Mouse (Mus musculus): ENCODE data around the gene Mak. TPM values are rescaled to one million over a fixed set of nuclear protein-coding genes. Genes with fewer than 3 reads are reported as not detected.

Gene Mak
- total RNA-seq (2021): 1 to 10 TPM; 1.0 to 1.3 TPM
- long read RNA-seq: 0 reads

DNA sequence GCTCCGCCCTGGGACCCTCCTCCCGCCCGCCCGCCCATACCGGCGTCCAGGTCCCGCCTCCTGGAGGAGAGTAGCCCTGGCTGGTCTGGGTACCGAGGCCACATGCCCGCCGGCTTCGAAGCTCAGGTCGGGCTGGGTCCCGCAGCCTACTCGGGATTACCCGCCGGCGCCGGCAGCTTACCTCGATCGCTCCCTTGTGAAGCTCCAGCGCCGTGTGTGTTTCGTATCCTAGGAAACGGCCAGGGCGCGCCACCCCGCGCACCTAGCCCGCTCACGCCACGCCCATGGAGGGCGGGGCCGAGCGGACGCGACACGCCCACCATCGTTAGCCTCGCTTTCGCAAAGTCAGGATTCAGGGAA lies at the start of gene Mak:
TSS of gene Mak (minus strand) at position 286 of the 360 bp plus-strand sequence.
- peak; percentile 51 to 65 for DNase-seq (ENCODE audit: low spot score in 2 of 2)

DNA sequence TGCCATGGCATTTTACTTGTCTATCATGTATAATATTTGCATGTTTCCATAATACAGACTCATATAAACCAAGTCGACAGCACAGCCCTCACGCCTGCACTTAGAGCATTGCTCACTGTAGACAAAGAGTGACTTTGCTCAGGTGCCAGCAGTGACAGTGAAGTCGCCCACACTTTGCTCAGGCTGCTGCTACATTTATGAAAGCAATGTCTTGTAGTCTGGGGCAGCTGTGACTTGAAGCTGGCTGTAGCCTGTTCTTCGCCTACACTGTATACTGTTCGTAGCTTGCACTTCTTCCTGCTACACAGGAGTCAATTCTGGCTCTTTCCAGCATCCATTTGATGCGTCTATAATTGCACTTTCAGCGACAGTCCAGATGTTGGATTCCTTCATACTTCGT lies 49.6 kb upstream of the Mak start:
- peak in 1 of 2 experiments; percentile 9 for DNase-seq (ENCODE audit: low spot score in 2 of 2)

DNA sequence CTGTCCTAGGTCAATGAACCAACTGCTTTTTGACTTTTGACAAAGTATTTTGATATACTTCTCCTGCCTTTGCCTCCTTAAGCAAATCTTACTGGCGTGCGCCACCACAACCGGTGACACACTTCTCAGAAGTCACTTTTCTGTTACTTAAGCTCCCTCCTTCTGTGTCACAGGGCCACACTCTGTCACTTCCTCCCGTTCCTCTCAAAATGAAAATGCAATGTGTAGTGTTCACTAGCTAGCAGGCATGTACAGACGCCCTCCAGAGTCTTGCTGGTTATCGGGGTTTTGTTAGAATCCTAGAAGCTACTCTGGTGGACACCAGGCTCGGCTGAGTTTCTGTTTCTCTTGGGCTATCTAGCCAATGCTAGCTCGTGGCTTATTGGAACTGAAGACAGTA lies 48.8 kb upstream of the Mak start:
- no peak for DNase-seq (ENCODE audit: low spot score in 2 of 2)

DNA sequence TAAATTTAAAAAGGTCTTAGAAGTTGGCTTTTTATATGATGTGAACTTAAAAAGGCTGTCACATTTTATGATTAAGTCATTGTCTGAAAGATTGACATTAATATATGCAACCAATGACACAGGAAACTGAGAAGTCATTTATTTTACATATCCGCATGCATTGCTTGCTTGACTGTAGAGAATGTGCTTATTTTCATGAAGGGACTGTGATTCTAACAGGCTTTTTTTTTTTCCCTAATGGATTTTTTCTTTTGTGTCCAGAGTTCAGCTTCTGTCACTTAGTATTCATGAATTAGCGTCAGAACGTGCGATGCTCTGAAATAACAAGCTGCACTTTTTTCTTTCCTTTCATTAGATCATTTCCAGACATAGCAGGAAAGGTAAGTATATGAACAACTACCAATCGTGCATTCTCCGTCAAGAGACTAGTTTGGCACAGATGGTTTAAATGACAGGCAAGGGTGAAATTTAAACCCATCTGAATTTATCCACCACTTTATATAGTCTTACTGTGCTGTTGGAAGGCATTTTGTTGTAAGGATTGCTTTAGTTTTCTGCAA lies 44.2 kb upstream of the Mak start:
- DNase-seq (ENCODE audit: low spot score in 2 of 2): no peak

DNA sequence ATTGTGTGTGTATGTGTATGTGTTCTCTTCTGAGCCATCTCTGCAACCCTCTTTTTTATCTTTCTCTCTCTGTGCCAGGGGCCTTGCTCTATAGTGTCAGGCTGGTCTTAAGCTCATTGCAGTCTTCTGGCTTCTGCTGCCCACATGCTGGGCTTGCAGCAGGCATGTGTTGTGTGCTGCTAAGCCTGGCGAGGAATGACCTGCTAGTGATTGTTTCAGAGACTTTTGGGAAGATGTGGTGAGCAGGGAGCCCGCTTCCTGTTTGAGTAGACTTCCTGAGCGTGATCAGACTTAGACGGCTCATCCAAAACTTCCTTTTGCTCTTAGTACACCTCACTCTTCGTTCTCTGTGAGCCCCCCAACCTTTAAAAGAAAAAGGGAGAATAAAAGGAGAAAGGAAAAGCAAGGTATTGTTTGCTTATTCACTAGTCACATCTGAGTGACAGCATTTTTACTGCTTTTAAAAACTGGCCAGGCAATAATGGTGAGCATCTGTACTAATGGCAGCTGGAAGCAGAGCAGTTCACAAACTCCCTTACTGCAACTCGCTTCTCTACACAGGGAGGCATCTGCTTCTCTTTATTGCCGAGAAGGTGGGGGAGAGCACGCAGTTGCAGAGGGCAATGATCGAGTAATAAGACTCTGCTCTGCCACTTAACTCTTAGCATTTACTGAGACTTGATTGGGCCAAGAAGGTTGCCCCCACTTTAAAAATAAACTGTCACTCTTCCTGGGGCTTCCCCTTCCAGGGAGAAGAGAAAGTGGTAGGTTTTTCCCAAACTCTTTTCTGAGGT lies 39.8 kb upstream of the Mak start:
- DNase-seq (ENCODE audit: low spot score in 2 of 2): no peak

DNA sequence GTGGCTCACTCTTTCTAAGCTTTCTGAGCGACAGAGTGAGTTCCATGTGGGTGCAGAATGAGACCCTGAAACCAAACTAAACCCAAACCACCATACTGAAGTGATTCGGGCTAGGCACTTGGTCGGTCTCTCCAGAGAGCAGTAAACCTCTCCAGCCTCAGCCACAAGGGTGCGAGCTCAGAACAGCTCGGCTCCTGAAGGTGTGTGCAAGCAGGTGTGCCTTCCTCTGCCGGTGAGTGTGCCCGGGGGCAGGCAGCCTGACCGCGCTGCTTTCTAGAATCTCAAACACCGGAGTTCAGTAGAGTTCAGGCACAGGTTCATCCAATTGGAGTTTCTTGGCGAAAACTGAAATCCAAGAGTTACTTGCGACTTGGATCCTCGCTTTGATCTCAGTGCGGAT lies 34.4 kb upstream of the Mak start, which contains the start of gene Sycp2l:
TSS of gene Sycp2l (plus strand) at position 368 of the 400 bp plus-strand sequence.
- no peak for DNase-seq (ENCODE audit: low spot score in 2 of 2)

DNA sequence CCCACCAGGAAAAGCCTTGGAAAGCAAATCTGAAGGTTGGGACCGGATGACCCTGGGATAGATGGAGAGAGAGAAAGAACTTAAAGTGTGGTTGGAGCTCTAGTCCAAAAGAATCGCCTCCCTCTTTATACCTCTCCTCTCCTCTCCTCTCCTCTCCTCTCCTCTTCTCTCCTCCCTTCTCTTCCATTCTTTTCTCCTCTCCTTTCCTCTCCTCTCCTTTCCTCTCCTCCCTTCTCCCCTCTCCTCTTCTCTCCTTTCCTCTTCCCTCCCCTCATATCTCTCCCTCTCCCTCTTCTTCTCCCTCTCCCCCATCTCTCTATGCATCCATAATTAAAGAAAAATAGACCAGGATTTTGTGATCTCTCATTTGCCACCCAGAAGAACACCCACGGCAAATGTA lies 31.4 kb upstream of the Mak start, which contains the start of gene Gcm2:
TSS of gene Gcm2 (minus strand) at position 101 of the 400 bp plus-strand sequence.
- DNase-seq (ENCODE audit: low spot score in 2 of 2): no peak

DNA sequence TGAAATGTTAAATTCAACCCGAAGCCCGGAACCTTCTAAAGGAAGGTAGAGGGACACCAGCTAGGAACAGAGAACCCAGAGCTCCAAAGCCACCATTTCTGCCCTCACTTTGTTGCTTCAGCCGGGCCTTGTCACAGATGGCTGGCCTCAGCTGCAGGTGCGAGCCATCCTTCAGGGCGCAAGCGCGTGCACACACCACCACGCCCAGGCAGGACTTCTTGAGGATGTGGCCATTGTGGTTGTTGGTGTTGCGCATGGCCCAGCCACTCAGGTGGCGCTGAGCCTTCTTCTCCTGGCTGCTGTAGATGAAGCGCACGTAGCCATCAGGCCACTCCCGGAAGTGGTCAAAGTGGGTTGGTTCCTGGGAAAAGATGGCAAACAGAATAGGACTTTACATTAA lies 26.0 kb upstream of the Mak start:
- DNase-seq (ENCODE audit: low spot score in 2 of 2): no peak

DNA sequence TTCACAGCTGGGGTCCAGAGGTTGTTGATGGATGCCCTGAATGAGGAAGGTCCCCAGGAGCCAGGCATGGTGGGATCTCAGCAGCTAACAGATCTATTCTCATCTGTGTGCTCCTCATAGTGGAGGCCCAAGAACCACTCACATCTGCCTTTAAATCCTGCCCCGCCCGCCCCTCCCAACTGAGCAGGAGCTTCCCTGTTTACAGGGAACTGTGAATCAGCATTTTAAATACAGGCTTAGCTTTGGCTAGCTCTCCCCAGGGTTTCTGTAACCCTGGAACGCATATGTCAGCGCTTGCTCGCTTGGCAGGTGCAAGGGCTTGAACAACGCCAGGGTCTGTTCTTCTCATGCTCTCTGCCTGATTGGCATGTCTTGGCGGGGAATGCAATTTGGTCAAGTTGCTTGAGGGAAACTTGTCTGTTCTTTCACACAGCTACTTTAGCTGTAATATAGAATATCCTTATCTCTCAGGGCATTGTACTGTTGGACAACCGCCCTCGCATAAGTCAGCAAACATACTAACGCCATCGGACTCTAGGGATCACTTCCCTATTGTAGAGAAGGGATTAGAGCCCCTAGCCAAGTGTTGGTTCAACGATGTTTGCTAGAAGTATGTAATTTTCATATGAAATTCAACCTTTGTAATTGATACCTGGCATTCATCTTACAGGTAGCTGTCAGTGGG lies 24.5 kb upstream of the Mak start:
- DNase-seq (ENCODE audit: low spot score in 2 of 2): no peak

DNA sequence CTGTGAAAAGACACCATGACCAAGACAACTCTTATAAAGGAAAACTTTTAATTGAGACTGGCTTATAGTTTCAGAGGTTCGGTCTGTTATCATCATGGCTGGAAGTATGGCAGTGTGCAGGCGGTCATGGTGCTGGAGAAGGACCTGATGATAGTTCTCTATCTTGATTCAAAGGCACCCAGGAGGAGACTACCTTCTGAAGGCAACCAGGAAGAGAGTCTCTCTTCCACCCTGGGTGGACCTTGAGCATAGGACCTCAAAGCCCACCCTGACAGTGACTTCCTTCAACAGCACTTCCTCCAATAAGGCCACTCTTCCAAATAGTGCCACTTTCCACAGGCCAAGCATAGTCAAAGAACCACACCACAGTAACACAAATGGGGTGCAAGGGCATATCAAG lies 20.5 kb upstream of the Mak start:
- no peak for DNase-seq (ENCODE audit: low spot score in 2 of 2)

DNA sequence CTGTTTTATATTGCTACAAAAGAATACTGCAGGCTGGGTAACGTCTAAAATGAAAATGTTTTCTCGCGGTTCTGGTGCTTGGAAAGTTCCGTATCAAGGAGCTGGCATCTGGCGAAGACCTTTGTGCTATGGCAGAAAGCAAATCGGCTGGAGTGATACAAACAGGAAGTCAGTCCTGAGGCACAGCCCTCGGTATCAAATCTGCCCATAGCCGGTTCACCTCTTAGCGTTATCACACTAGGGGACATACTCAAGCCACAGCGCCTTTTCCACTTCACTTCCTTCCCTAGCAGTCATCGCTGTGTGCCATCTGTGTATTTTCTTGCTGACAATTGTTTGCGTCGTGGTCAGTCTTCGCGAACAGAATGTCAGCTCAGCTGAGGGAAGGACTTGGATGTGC lies 18.8 kb upstream of the Mak start:
- DNase-seq (ENCODE audit: low spot score in 2 of 2): no peak

DNA sequence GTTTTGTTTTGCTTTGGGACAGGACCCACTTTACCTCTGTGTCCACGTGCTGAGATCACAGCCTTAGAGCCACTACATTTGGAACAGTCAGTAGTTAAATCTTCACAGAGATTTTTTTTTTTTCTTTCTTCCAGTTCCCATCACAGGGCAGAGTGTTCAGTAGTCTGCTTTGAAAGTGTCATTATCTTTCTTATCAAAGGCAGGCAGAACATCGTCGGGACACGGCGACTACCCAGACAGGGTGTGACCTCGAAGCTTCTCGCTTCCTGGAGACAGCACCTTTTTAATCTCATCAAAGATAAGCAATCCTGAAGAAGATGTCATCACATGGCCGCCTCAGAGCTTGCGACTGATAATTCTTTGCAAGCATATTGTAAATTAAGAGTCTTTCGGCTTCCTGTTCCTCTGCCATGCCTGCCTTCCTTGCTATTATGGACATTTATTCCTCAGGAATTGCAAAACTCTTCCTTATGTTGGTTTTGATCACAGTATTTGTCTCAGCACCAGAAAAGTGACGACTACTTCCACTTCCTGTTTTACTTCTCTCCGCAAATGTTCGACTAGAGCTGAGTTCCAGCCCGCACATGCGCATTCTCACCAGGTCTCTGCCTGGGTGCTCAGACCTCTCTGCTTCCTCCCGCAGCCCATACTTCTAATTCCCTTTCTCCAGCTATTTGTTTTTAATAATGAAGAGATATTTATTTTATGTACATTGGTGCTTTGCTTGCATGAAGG lies 18.0 kb upstream of the Mak start:
- no peak for DNase-seq (ENCODE audit: low spot score in 2 of 2)

DNA sequence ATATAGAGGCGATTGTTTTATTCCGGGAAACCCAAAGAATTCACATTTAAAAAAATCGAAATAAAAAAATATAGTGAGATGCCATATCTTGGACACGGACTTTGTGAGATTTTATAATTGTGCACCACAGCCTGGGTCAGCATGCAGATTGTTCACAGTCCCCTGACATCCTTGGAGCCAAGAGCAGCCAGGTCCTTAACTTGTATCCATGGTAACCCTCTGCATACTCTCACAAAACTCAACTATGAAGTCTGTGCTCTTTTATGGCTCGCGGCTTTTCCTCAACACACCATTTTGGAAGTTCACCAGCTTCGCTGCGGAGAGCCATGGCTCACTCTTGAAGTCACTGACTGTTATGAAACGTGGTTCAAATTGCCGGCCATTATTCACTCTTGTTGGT lies 14.7 kb upstream of the Mak start:
- no peak for DNase-seq (ENCODE audit: low spot score in 2 of 2)

DNA sequence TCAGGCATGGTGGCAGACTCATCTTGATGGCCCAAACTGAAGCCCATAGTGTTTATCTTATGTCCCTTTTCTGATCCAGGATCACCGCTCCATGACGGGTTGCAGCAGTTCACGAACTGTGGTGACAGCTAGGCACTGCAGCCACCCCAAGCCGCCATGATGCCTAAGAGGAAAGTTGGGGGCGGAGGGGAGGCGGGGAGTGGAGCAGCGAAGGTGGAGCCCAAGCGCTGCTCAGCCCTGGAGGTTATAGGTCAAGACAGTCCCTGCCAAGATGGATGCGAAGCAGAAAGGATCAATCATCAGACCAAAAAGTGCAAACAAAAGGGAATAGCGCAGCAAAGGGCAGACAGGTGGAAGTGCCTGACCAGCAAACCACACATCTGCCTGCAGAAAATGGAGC lies 11.8 kb upstream of the Mak start:
- DNase-seq (ENCODE audit: low spot score in 2 of 2): no peak

DNA sequence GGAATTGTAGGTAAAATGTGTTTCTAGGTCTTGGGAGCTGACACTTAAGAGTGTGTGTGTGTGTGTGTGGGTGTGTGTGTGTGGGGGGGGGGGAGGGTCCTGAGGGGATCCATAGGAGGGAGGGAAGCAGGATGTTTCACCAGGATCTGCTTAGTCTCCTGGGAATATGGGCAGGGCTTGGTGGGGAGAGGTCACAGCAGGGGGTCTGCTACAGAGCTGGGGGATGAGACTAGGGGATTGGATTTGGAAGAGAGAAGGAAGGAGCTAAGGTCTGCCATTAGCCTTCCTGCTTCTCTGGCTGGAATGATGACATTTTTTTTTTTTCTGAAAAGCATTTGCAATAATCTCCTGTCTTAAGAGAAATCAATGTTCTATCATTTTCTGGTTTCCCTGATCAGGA lies 9.2 kb upstream of the Mak start:
- no peak for DNase-seq (ENCODE audit: low spot score in 2 of 2)

DNA sequence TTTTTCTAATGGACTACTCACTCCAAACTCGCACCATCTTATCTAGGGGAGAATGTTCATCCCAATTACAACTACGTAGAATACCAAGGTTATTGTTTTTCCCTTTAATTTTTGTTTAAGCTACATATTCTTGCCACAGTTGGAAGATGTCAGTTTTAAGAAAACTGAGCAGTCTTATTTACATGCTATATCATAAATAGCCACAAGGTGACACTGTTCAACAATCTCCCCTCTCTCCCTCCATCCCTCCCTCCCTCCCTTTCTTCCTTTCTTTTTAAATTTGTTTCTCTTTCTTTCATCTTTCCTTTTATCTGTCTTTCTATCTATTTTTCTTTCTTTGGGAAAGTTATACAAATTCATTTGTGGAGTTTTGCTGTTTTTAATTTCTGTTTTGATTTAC lies 5.6 kb upstream of the Mak start:
- DNase-seq (ENCODE audit: low spot score in 2 of 2): no peak

DNA sequence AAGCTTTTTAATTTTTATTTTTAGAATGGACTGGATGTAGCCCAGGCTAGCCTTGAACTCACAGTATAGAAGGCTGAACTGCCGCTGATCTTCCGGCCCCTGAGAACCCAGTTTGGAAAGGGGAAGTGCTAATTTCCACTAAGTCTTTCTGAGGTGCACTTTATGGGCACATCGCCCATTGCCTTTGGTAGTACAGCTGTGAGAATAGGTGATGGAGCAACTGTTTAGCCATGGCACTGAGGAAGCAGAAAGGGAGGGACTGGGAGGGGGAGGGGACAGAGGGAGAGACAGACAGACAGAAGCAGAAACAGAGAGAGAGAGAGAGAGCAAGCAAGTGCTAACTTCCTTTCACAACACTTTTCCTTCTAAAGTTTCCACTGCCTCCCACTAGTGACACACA lies 5.0 kb upstream of the Mak start:
- DNase-seq (ENCODE audit: low spot score in 2 of 2): no peak

DNA sequence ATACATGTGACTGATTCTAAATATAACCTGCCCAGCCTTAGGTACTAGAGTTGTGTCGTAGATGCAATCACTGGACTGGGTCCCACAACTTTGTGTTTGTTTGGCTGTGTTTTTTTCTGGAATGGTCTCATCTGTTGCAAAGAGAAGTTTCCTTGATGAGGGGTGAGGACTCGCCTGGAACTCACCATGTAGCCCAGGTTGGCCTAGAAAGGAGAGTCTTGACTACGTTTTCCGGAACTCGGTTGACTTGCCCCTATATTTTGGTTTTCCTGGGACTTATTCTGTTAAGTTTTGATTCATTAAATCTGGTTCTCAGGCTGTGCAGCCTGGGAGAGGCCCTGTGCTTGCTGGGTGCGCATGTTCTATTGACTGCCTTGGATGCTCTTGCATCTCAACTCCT lies 1.2 kb upstream of the Mak start:
- no peak for DNase-seq (ENCODE audit: low spot score in 2 of 2)

DNA sequence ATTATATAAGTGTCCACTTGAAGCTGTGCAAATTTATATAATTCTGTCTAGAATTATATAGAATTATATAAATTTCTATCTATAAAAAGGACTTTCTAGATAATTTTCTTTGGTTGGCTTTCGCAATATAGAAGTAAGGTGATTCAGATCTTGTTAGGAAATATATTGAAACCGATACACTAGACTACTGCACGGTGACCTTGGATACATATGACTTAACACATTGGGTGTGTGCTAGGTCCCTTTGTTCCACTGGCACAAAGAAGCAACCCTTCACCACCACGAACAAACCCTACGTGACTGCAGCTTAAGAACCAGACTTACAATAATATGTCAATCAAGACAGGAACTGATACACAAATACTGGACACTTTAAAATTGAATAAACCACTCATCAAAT lies 353 bp upstream of the Mak start:
- DNase-seq (ENCODE audit: low spot score in 2 of 2): no peak

DNA sequence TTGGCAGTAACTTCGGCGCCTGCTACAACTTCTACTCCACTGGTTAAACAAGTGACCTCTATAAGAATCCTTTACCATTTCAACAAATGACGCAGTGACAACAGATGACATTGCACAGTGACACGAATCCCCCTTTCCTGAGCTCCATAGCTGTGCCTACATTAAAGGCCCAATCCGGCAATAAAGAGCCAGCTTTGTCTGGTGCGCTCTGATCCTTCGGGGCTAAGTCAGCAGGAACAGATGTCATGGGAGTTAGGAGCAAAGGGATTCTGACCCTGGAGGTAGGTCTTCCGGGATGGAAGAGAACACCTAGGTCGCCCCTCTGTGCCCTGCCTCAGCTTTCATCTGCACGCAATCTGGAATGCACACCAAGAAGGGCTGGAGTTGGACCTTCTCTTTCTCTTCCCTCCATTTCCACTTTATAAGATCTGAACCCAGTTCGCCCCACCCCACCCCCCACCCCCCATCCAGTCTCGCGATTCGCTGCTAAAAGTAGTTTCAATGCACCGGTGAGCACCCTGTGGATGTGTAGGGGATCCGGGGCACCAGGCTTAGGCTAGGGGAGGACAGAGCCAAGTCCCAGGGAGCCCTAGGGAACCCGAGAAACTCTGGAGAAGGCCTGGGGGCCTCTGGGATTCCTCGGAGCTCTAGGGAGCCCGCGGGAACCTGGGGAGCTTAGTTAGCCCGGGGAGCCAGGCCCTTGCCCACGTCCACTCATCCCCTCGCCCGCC lies 651 bp downstream of the Mak start:
- peak in 1 of 2 experiments; percentile 10 for DNase-seq (ENCODE audit: low spot score in 2 of 2)

DNA sequence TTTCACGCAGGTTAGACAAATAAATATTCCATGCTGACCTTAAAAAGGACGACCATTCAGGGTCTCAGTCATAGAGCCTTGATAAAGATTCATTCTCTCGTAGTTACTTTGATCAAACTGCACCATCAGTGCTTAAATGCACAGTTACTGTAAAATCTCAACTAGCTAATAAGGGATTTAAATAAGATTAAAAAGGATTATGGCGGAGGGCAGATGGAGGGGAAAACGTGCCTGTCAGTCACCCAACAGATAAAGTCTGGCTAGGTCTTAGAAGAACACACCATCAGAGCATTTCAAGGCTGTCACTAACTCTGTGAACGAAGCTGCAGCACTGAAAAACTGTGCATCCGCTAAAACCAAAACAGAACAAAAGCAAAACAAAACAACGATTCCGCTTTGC lies 1.6 kb downstream of the Mak start:
- DNase-seq (ENCODE audit: low spot score in 2 of 2): no peak
